Mouse (Mus musculus): ENCODE results near the gene Cyb561d2. TPM values are rescaled to one million over a fixed set of nuclear protein-coding genes. Genes with fewer than 3 reads are reported as not detected.

The Cyb561d2 gene
- total and polyA plus RNA-seq, 3 experiments, result 3.2 to 10.6 (median 4.3) TPM

DNA sequence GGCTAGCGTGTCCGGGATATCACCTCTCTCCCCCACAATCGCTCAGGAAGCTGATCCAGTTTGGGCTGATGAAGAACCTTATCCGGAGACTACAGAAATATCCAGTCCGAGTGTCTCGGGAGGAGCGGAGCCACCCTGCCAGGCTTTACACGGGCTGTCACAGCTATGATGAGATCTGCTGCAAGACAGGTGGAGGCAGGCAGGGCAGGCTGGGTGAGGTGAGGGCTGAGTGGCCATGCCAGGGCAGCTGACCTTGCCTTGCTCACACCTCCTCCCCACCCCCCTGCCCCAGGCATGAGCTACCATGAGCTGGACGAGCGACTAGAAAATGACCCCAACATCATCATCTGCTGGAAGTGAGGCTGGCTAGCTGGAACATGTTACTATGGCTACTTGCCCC is 3.2 kb upstream of the Cyb561d2 start:
- peaks cover 5% of the 10 kb centered on the region; the same call in 1 of the 2 replicates for H3K4me1 ChIP-seq (ENCODE audit: control insufficient read depth, insufficient read depth, low read length)
- WGBS, result 83% methylated on average over 10 of the region's 10 CpGs
- H3K27ac ChIP-seq, result no peak overlapping the region
- no peak overlapping the region for H3K9ac ChIP-seq (ENCODE audit: low read depth, low read length)
- no peaks in the 10 kb centered on the region for H3K27me3 ChIP-seq (ENCODE audit: control insufficient read depth, insufficient read depth, low read length)
- H3K36me3 ChIP-seq (ENCODE audit: control insufficient read depth, insufficient read depth, low read length), result no peaks in the 10 kb centered on the region
- peak in 1 of 2 experiments; percentile 6 for DNase-seq
- H3K79me2 ChIP-seq (replicated peaks; ENCODE audit: control insufficient read depth, insufficient read depth, low read length), result no peaks in the 10 kb centered on the region
- TF ChIP-seq CTCF (IDR thresholded peaks at IDR 0.05) (no peak), POLR2A (IDR thresholded peaks at IDR 0.05; ENCODE audit: insufficient read depth, low read depth, low read length) (no peak), EP300 (IDR thresholded peaks at IDR 0.05; ENCODE audit: insufficient read depth, low read depth, low read length) (no peak)
- H3K4me3 ChIP-seq, result no peak overlapping the region
- intact Hi-C loops (cut with DNase I), result loop anchor here (10.0 kb wide), 1 partner anchor 860 kb away; the partner anchor contains the start of gene Tex264

DNA sequence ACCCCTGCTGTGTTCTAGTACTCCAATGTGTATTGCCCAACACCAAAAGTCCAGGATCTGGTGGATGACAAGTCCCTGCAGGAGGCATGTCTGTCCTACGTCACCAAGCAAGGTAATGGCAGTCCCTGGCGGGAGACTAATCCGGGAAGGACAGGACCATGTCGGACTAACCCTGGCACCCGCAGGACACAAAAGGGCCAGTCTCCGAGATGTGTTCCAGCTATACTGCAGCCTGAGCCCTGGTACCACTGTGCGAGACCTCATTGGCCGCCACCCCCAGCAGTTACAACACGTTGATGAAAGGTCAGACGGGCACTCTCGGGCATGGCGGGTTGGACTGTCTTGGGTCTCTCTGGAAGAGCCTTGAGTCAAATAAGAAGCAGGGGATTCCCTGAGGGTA is 2.7 kb upstream of the Cyb561d2 start:
- peak in 1 of 2 experiments; percentile 9 for DNase-seq
- 91% methylated on average over 12 of the region's 12 CpGs for WGBS
- Histone ChIP-seq H3K9ac (ENCODE audit: low read depth, low read length) (no peak overlapping the region), H3K27me3 (ENCODE audit: control insufficient read depth, insufficient read depth, low read length) (no peaks in the 10 kb centered on the region), H3K27ac (no peak overlapping the region), H3K4me3 (no peak overlapping the region), H3K36me3 (ENCODE audit: control insufficient read depth, insufficient read depth, low read length) (no peaks in the 10 kb centered on the region), H3K4me1 (ENCODE audit: control insufficient read depth, insufficient read depth, low read length) (peaks cover 5% of the 10 kb centered on the region; the same call in 1 of the 2 replicates), H3K79me2 (replicated peaks; ENCODE audit: control insufficient read depth, insufficient read depth, low read length) (no peaks in the 10 kb centered on the region)
- TF ChIP-seq EP300 (IDR thresholded peaks at IDR 0.05; ENCODE audit: insufficient read depth, low read depth, low read length), result no peak
- no peak for TF ChIP-seq POLR2A (IDR thresholded peaks at IDR 0.05; ENCODE audit: insufficient read depth, low read depth, low read length)
- TF ChIP-seq CTCF (IDR thresholded peaks at IDR 0.05), result no peak
- intact Hi-C loops (cut with DNase I), result loop anchor here (10.0 kb wide), 1 partner anchor 860 kb away; the partner anchor contains the start of gene Tex264

GRCm38 (mm10) chr9:107544196-107544700 is 2.3 kb upstream of the Cyb561d2 start:
- H3K4me1 ChIP-seq (ENCODE audit: control insufficient read depth, insufficient read depth, low read length), result peaks cover 5% of the 10 kb centered on the region; the same call in 1 of the 2 replicates
- no peaks in the 10 kb centered on the region for H3K36me3 ChIP-seq (ENCODE audit: control insufficient read depth, insufficient read depth, low read length)
- no peak overlapping the region for H3K9ac ChIP-seq (ENCODE audit: low read depth, low read length)
- TF ChIP-seq CTCF (IDR thresholded peaks at IDR 0.05) (no peak), EP300 (IDR thresholded peaks at IDR 0.05; ENCODE audit: insufficient read depth, low read depth, low read length) (no peak), POLR2A (IDR thresholded peaks at IDR 0.05; ENCODE audit: insufficient read depth, low read depth, low read length) (no peak)
- H3K27me3 ChIP-seq (ENCODE audit: control insufficient read depth, insufficient read depth, low read length), result no peaks in the 10 kb centered on the region
- H3K27ac ChIP-seq, result no peak overlapping the region
- intact Hi-C loops (cut with DNase I), result loop anchor here (10.0 kb wide), 1 partner anchor 859 kb away; the partner anchor contains the start of gene Tex264
- no peak overlapping the region for H3K4me3 ChIP-seq
- no peak for DNase-seq
- H3K79me2 ChIP-seq (replicated peaks; ENCODE audit: control insufficient read depth, insufficient read depth, low read length), result no peaks in the 10 kb centered on the region
- WGBS, result 96% methylated on average over 17 of the region's 17 CpGs

GRCm38 (mm10) chr9:107543299-107543698 is 1.3 kb upstream of the Cyb561d2 start:
- intact Hi-C loops (cut with DNase I), result loop anchor here (10.0 kb wide), 1 partner anchor 858 kb away; the partner anchor contains the start of gene Tex264
- H3K4me3 ChIP-seq, result no peak overlapping the region
- 85% methylated on average over 11 of the region's 11 CpGs for WGBS

DNA sequence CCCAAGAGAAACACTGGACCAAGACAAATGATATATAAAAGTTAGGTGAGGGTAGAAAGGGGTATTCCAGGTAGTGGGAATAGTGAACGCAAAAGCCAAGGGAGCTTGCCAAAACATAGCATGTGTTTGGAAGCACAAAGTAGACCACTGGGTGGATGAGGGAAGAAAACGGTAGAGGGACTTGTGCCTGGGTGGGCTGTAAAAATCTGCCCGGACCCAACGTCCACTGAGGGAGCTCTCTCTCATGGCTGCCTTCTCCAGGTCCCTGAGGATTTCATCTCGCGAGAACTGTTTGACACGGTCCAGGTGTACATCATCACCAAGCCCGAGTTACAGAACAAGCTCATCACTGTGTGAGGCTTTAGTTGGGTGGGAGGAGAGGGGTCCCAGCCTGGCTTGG is 728 bp upstream of the Cyb561d2 start:
- H3K36me3 ChIP-seq (ENCODE audit: control insufficient read depth, insufficient read depth, low read length), result no peaks in the 10 kb centered on the region
- peak overlapping the region; percentile 75 for H3K4me3 ChIP-seq
- no peaks in the 10 kb centered on the region for H3K27me3 ChIP-seq (ENCODE audit: control insufficient read depth, insufficient read depth, low read length)
- 35% methylated on average over 8 of the region's 8 CpGs for WGBS
- H3K9ac ChIP-seq (ENCODE audit: low read depth, low read length), result no peak overlapping the region; the same call in 1 of the 2 replicates
- H3K27ac ChIP-seq, result no peak overlapping the region; the same call in 1 of the 2 replicates
- peaks cover 5% of the 10 kb centered on the region; the same call in 1 of the 2 replicates for H3K4me1 ChIP-seq (ENCODE audit: control insufficient read depth, insufficient read depth, low read length)
- intact Hi-C loops (cut with DNase I), result loop anchor here (1.0 to 10.0 kb wide), 2 partner anchors 9 to 858 kb away; partner anchors contain the start of genes Tex264 and Tmem115
- no peaks in the 10 kb centered on the region for H3K79me2 ChIP-seq (replicated peaks; ENCODE audit: control insufficient read depth, insufficient read depth, low read length)
- DNase-seq, result no peak
- TF ChIP-seq POLR2A (IDR thresholded peaks at IDR 0.05; ENCODE audit: insufficient read depth, low read depth, low read length) (no peak), CTCF (IDR thresholded peaks at IDR 0.05) (no peak), EP300 (IDR thresholded peaks at IDR 0.05; ENCODE audit: insufficient read depth, low read depth, low read length) (no peak)

More at GRCm38 (mm10) chr9:107543299-107543698, 1.3 kb upstream of the Cyb561d2 start:
- H3K36me3 ChIP-seq (ENCODE audit: control insufficient read depth, insufficient read depth, low read length), result no peaks in the 10 kb centered on the region
- no peaks in the 10 kb centered on the region for H3K27me3 ChIP-seq (ENCODE audit: control insufficient read depth, insufficient read depth, low read length)
- H3K27ac ChIP-seq, result no peak overlapping the region
- no peak for TF ChIP-seq EP300 (IDR thresholded peaks at IDR 0.05; ENCODE audit: insufficient read depth, low read depth, low read length)
- TF ChIP-seq POLR2A (IDR thresholded peaks at IDR 0.05; ENCODE audit: insufficient read depth, low read depth, low read length), result no peak
- TF ChIP-seq CTCF (IDR thresholded peaks at IDR 0.05), result no peak
- DNase-seq, result no peak
- no peaks in the 10 kb centered on the region for H3K79me2 ChIP-seq (replicated peaks; ENCODE audit: control insufficient read depth, insufficient read depth, low read length)
- H3K4me1 ChIP-seq (ENCODE audit: control insufficient read depth, insufficient read depth, low read length), result peaks cover 5% of the 10 kb centered on the region; the same call in 1 of the 2 replicates
- no peak overlapping the region for H3K9ac ChIP-seq (ENCODE audit: low read depth, low read length)

DNA sequence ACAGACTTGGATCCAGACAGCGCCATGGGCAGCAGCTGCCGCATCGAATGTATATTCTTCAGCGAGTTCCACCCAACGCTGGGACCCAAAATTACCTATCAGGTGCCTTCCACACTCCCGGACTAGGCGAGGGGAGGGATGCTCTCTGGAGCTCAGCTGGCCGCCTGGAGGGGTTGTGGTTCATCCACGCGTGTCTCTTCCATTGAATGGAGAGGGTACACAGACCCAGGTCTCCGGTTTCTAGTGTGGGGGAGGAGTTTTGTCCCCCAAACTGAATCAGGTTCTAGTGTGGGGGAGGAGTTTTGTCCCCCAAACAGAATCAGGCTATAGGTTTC is 326 bp upstream of the Cyb561d2 start:
- Histone ChIP-seq H3K36me3 (ENCODE audit: control insufficient read depth, insufficient read depth, low read length) (no peaks in the 10 kb centered on the region), H3K27me3 (ENCODE audit: control insufficient read depth, insufficient read depth, low read length) (no peaks in the 10 kb centered on the region), H3K79me2 (replicated peaks; ENCODE audit: control insufficient read depth, insufficient read depth, low read length) (no peaks in the 10 kb centered on the region), H3K27ac (peak overlapping the region; percentile 76), H3K4me1 (ENCODE audit: control insufficient read depth, insufficient read depth, low read length) (peaks cover 5% of the 10 kb centered on the region; the same call in 1 of the 2 replicates), H3K9ac (ENCODE audit: low read depth, low read length) (peak overlapping the region; percentile 69), H3K4me3 (peak overlapping the region; percentile 75)
- no peak for DNase-seq
- TF ChIP-seq CTCF (IDR thresholded peaks at IDR 0.05) (no peak), EP300 (IDR thresholded peaks at IDR 0.05; ENCODE audit: insufficient read depth, low read depth, low read length) (no peak), POLR2A (IDR thresholded peaks at IDR 0.05; ENCODE audit: insufficient read depth, low read depth, low read length) (no peak)
- WGBS, result 2% methylated on average over 11 of the region's 11 CpGs
- intact Hi-C loops (cut with DNase I), result loop anchor here (1.0 to 10.0 kb wide), 2 partner anchors 9 to 858 kb away; partner anchors contain the start of genes Tex264 and Tmem115
